Mouse (Mus musculus) ES-Bruce4 (cell line): ENCODE data around the gene Mvb12b.

Source experiments
- CTCF ChIP-seq: IDR thresholded peaks from one replicate; pipeline ENCODE4 v1.8.1; 2011; ENCODE audit warnings: low read depth, low read length
- EP300 ChIP-seq: IDR thresholded peaks from 2 replicates; pipeline ENCODE4 v1.6.1; 2011; ENCODE audit warnings: low read depth, low read length; ENCODE audit not compliant: insufficient read depth

DNA sequence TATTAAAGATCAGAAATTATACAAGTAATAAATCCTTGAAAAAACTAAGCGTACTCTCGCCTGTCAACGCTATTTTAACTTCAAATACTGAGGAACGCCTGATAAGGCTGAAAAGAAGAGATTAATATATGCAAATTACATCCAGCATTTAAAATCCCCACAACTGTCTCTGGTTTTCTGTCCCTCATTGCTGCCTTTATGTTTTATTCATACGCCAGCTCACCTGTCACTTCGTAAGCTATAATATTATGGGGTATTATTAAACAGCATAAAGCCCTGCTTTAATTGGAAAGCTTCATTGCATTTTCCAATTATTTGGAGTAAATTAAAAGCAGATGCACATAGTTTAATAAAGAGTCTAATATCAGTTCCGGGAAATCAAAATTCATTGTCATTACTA is 98.9 kb downstream of the Mvb12b start:
- no peak for TF ChIP-seq CTCF
- TF ChIP-seq EP300: no peak
